Mouse (Mus musculus): ENCODE measurements around the gene Alg14.

- TF ChIP-seq CTCF (IDR thresholded peaks at IDR 0.05; ENCODE audit: low read depth) (no peak), EP300 (optimal IDR thresholded peaks at IDR 0.05) (no peak)
Measured at GRCm38 (mm10) chr3:121344056-121344945, 52.7 kb downstream of the Alg14 start.

All from stomach, postnatal 0 days (tissue).